Mouse (Mus musculus) embryo, embryonic 11.5 days (tissue): ENCODE results near the gene Il4ra.

ENCODE experiments used
- DNase-seq: peaks from one replicate; pipeline ENCODE4 v3.0.0-alpha.2; 2012; ENCODE audit warnings: low read depth, low spot score

Gene Il4ra

GRCm38 (mm10) chr7:125549916-125550315 lies 2.0 kb upstream of the Il4ra start:
- DNase-seq, result no peak

DNA sequence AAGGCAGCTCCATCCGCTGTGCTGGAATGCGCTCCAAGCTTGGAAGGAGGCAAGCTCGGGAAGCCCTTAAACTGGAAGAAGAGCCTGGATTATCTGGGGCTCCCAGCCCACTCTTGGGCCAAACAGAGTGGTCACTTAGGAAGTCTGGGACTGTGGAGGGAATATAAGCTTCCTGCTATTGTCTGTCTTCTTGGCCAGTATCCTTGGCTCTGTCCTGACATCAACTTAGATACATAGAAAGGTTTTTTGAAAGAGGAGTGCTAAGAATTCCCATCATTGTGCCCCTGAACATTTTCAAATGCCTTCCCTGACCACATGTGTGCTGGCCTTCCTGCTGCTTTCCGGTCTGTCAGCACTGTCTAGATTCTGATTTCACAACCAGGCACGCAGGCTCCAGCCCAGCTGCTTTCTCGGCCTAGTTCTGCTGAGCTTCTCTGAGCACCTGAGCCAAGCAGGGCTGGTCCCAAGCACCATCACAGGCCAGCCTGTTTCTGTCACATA lies 989 bp upstream of the Il4ra start:
- no peak for DNase-seq

DNA sequence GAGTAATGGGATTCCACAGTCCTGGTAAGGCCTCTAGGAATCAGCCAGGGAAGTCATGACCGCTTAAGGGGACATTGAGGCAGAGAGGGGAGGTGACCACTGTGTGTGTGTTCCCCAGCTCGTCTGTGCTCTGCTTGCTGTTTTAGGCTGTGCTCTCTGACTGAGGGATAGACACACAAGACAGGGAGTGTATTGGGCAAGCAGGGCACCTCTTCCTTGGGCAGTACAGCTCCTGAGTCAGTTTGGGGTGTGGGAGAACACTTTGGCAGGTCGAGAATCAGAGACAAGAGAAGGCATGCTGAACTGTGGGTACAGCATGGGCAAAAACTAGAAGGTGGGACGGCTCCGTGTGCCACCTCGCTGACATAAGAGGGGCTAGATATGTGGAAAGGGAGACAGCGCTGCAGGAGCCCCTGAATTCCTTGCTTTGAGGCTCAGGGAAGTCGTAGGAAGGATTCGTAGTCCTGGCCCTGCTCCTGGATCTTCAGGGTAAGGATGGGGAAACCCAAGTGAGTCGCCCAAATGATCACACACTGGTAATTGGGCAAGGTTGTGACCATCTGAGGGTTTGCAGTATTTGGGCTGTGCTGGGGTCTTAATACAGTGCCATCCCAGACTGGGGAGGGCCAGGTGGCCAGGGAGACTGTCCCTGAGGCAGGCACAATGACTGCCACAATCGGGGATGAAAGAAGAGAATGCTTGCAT lies 1.1 kb downstream of the Il4ra start:
- DNase-seq, result no peak

- DNase-seq, result no peak
These were observed 1.9 kb downstream of the Il4ra start for GRCm38 (mm10) chr7:125553653-125554428.

DNA sequence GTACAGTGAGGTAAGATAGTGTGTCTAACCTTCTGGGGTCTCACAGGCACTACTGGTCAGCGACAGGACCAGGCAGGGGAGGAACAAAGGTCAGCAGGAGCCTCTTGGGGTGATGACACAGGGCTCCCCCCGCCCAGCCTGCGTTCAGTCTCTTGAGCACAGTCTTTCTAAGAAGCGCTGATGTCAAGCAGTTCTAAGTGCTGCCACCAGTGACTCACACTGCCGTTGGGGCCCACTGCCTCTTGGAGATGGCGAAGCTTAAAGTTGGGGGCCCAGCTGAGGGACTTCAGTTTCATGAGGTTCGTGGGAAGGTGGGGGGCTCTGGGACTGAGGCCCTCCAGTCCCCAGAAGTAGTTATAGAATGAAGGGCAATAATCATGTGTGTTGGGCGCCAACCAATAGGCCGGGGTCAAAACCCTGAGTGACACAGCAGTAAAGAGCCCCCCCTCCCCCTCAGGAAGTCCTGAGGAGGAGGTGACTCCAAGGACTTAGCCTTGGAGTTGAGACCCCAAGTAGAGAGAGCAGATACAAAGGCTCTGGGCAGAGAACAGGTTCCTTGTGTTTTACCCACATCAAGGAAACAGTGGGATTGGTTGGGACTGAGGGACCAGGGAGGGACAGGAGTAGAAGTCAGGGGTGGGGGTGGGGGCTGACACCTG lies 2.7 kb downstream of the Il4ra start:
- no peak for DNase-seq

GRCm38 (mm10) chr7:125555351-125555872 lies 3.5 kb downstream of the Il4ra start:
- DNase-seq, result no peak

- no peak for DNase-seq
These were observed 4.2 kb downstream of the Il4ra start for GRCm38 (mm10) chr7:125556096-125556495.

GRCm38 (mm10) chr7:125556865-125557264 lies 4.9 kb downstream of the Il4ra start:
- DNase-seq, result no peak

- no peak for DNase-seq
These were observed 6.6 kb downstream of the Il4ra start for GRCm38 (mm10) chr7:125558401-125558945.

DNA sequence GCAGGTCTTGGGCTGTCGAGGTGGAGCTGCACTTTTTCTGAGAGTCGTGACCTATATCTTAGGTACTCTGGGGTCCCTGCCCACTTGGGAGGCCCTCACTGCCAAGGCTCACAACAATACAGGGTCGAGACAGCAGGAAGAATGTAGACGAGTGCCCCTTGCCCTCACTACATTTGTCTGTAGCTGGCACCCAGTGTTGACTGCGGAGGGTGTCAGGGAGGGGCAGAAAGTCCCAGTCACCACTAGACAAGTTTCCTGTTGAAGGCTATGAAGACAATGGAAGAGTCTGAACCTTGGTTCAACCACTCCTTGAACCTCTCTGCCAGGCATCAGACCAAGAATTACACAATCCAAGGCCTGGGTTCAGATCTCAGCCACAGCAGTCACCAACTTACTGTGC lies 7.1 kb downstream of the Il4ra start:
- no peak for DNase-seq

- no peak for DNase-seq
These were observed 7.6 kb downstream of the Il4ra start for GRCm38 (mm10) chr7:125559537-125559936.

GRCm38 (mm10) chr7:125560146-125560785 lies 8.3 kb downstream of the Il4ra start:
- DNase-seq, result no peak

GRCm38 (mm10) chr7:125561085-125561690 lies 9.3 kb downstream of the Il4ra start:
- DNase-seq, result no peak

GRCm38 (mm10) chr7:125562413-125562812 lies 10.5 kb downstream of the Il4ra start:
- no peak for DNase-seq

- DNase-seq, result no peak
These were observed 11.2 kb downstream of the Il4ra start for GRCm38 (mm10) chr7:125563093-125563492.

DNA sequence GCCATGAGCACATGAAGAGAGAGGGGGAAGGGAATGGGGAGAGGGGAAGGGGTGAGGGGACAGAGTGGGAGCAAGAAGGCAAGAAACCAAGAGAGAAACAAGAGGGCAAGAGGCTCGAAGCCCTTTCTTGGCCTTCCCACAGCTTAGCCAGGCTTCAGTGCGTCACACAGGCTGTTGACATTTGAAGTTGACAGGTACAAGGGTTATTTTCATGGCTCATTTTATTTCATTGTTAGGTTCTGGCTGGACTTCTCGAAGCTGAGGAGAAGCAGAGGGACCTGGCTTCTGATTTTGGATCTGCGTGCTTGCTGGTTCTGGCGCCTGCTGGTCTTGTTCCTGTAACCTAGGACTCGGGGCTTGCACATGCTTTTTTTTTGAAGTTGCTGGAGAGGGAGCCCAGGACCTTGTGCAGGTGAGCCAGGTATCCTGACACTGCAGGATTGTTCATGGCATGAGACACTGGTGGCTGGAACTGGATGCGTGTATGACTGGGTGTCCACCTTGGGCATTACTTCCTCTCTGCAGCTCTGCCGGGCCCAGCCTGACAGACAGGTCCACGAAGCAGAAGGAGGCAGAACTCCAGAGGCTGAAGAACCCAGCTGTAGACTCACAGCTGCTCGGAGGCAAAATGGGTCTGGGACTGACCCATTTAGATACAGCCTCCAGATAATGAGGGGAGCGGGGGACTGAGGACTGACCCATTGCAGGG lies 12.6 kb downstream of the Il4ra start:
- no peak for DNase-seq

DNA sequence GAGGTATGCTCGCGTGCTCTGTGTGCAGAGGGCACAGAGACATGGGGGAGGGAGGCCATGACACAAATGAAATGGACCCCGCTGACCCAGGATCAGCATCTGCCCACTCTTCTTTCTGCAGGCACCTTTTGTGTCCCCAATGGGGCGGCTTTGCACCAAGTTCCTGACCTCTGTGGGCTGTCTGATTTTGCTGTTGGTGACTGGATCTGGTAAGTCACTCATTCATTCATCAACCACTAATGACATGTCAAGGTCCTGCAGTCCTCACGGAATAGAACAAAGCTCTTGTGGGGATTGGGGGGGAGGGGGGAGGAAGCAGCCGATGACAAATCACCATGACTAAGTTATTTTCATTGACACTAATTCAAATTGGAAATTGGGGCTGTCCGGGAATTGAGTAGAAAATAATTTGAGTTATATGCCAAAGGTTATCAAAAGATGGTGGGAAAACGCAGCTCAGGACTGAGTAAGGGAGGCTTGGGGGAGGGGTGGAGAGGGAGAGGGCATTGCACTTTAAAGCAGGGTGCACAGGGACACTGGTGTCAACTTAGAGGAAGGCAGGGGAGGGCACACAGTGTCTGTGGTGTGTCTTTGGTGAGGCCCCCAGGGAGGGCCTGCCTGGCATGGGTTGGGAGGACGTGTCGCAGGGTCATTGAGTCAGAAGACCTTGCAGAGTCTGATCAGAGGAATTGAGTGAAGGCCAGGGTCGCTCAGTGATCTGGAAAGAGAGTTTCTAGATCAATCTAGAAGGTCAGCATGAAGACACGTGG lies 13.8 kb downstream of the Il4ra start:
- no peak for DNase-seq

GRCm38 (mm10) chr7:125566420-125566819 lies 14.5 kb downstream of the Il4ra start:
- DNase-seq, result no peak

GRCm38 (mm10) chr7:125568888-125569287 lies 17.0 kb downstream of the Il4ra start:
- no peak for DNase-seq

GRCm38 (mm10) chr7:125571891-125572290 lies 20.0 kb downstream of the Il4ra start:
- no peak for DNase-seq
